Mouse (Mus musculus) neural tube, embryonic 15.5 days (tissue): Measurements from ENCODE around the gene Ccz1. TPM values are rescaled to one million over a fixed set of nuclear protein-coding genes. Genes with fewer than 3 reads are reported as not detected.
"Not testable (repeated sequence)": the region's sequence is repeated elsewhere in the genome, so short reads cannot be mapped to it uniquely, and the experiment has no call there.

ENCODE experiments used
- ATAC-seq: fragments of 200-750 bp; cut with Nextera tagmentation; 2 replicates; pipeline ENCODE4 v1.8.0; 2017; ENCODE audit warnings: mild to moderate bottlenecking, moderate TSS enrichment, moderate library complexity; ENCODE audit not compliant: low FRiP score
- H3K27ac ChIP-seq: fragments of 300-500 bp; sonication (generic); replicated peaks from 2 replicates; pipeline ENCODE4 v1.5.1; 2015; ENCODE audit warnings: mild to moderate bottlenecking, inconsistent platforms
- H3K27me3 ChIP-seq: fragments of 300-500 bp; sonication (generic); replicated peaks from 2 replicates; pipeline ENCODE4 v1.6.1; 2015; ENCODE audit warnings: inconsistent platforms
- H3K36me3 ChIP-seq: fragments of 300-500 bp; sonication (generic); 2 replicates; pipeline ENCODE4 v1.6.1; 2015; ENCODE audit warnings: inconsistent platforms
- H3K4me1 ChIP-seq: fragments of 300-500 bp; sonication (generic); 2 replicates; pipeline ENCODE4 v1.6.1; 2015; ENCODE audit warnings: inconsistent platforms
- H3K4me2 ChIP-seq: fragments of 300-500 bp; sonication (generic); 2 replicates; pipeline ENCODE4 v1.6.1; 2015; ENCODE audit warnings: inconsistent platforms, mild to moderate bottlenecking, moderate library complexity
- H3K4me3 ChIP-seq: fragments of 300-500 bp; sonication (generic); replicated peaks from 2 replicates; pipeline ENCODE4 v1.5.1; 2015; ENCODE audit warnings: mild to moderate bottlenecking, inconsistent platforms
- H3K9ac ChIP-seq: fragments of 300-500 bp; sonication (generic); replicated peaks from 2 replicates; pipeline ENCODE4 v1.6.1; 2015; ENCODE audit warnings: mild to moderate bottlenecking, inconsistent platforms
- H3K9me3 ChIP-seq: fragments of 300-500 bp; sonication (generic); replicated peaks from 2 replicates; pipeline ENCODE4 v1.6.1; 2016; ENCODE audit warnings: inconsistent platforms
- WGBS: fragments of 180-500 bp; shearing (Covaris S2); methylation state at CpG from one replicate; pipeline ENCODE4 v1.1.7; 2015; ENCODE audit warnings: mixed read lengths; 5-methylcytosine and 5-hydroxymethylcytosine counted together
- polyA plus RNA-seq: library from polyadenylated mRNA; unstranded; fragments of >200 nt; fragmentation: Nextera tagmentation; extraction: Ambion mirVana; gene quantifications from 2 replicates; pipeline ENCODE4 v1.2.1, GENCODE M21; 2015

Gene Ccz1
- polyA plus RNA-seq, 1 experiment from 2014 or later: 76.1 TPM

DNA sequence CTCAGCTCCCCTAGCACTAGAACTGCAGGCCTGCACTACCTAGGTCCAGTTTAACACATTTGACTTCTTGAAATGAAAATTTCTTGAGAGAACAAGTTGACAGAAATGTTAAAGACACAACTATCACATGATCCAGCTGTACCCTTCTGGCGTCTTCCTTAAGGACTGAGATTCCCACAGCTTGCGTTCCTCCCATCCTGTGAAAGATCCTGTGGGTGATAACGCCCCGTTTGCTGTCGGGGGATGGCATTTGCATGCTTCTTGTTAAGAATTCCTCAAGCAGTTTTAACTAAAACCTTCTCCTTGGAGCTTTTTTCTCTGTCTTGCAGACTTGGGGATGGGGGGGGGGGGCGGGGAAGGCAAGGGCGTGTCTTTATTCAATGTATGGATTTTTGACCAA lies 19.9 kb upstream of the Ccz1 start:
- Histone ChIP-seq H3K4me2 (no peak overlapping the region), H3K4me3 (no peak overlapping the region), H3K27me3 (no peaks in the 10 kb centered on the region), H3K36me3 (no peaks in the 10 kb centered on the region), H3K4me1 (no peaks in the 10 kb centered on the region), H3K9ac (no peak overlapping the region), H3K27ac (no peak overlapping the region), H3K9me3 (no peaks in the 10 kb centered on the region)
- 79% methylated on average over 7 of the region's 7 CpGs for WGBS
- ATAC-seq: no peak

DNA sequence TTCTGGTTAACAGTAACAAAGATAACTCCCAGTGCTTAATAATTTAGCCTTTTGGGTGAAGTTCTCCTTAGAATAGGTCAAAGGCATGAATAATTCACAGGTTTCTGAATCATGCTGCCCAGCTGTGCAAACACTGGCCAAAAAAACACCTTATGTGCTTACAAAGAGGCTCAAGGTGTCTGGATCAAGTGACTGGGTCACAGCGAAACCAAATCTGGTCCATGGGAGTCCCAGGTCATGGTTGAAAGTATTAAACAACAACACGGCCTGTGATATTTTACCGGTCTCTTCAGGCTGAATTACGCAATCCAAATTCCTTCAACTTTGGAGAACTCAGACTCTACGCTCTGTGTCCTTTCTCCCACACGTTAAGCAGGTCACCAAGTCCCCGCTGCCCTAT lies 17.8 kb upstream of the Ccz1 start:
- Histone ChIP-seq H3K27ac (no peak overlapping the region), H3K36me3 (no peaks in the 10 kb centered on the region), H3K27me3 (no peaks in the 10 kb centered on the region), H3K4me3 (no peak overlapping the region), H3K4me1 (no peaks in the 10 kb centered on the region), H3K4me2 (no peak overlapping the region), H3K9me3 (no peaks in the 10 kb centered on the region), H3K9ac (no peak overlapping the region)
- WGBS: 90% methylated on average over 7 of the region's 7 CpGs
- ATAC-seq: no peak

DNA sequence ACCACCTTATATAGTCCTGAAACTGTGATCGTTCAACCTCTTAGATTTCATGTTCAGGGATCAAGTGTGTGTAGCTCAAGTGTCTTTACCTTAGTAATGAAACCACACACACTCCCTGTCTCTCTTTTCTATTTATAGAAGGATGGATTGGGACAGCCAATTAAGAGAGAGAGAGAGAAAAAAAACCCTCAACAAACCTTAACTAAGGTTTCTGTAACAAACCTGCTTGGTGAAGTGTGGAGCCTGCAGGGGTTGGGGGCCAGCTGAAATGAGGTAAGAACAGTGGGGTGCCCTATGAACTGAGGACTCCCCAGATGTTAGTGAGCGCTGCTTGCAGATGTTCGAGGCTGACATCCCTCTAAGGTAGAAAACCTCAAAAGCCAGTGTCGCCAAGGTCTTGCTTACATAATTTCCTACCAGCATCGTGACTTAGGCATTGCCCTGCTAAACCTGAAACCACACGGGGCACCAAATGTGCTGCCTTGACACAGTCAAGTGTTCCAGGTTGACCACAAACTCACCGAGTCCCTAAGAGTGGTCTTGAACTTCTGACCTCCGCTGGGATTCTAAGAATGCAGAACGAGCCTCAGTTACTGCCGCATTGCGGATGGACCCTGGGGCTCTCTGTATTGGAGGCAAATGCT lies 12.1 kb upstream of the Ccz1 start, which contains the start of gene Ocm:
Gene Ocm (minus strand): TSS at position 51 of the 644 bp plus-strand sequence.
- no peak for ATAC-seq
- no peak within 1 kb of the TSS for H3K9ac ChIP-seq
- 71% methylated on average over 11 of the region's 11 CpGs for WGBS

DNA sequence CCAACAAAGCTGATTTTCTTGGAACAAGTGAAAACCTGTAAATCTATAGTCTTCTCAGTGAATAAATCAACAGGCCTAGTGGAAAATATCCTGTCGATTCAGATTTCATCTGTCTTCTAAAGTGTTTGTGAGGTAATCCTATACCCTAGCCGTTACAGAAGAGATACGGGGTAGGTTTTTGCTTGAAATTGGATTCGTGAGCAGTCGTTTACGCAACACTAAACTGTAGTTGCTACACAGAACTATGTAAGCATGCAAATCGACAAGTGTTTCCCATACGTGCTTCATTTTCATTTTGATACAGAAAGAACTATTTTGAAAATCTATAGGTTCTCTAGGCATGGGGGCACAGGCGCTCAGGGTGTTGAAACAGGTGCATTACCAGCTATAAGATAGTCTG lies 1.2 kb upstream of the Ccz1 start:
- no peak overlapping the region for H3K4me2 ChIP-seq
- H3K4me3 ChIP-seq: no peak overlapping the region
- WGBS: 92% methylated on average over 9 of the region's 9 CpGs

More for the DNA sequence above, 12.1 kb upstream of the Ccz1 start, which contains the start of gene Ocm:
- no peak within 1 kb of the TSS for H3K4me3 ChIP-seq
- H3K4me2 ChIP-seq: no peak within 1 kb of the TSS
- H3K36me3 ChIP-seq: no peaks in the 10 kb centered on the region
- no peak within 1 kb of the TSS for H3K27ac ChIP-seq
- no peaks in the 10 kb centered on the region for H3K27me3 ChIP-seq
- no peaks in the 10 kb centered on the region for H3K4me1 ChIP-seq
- H3K9me3 ChIP-seq: no peaks in the 10 kb centered on the region

DNA sequence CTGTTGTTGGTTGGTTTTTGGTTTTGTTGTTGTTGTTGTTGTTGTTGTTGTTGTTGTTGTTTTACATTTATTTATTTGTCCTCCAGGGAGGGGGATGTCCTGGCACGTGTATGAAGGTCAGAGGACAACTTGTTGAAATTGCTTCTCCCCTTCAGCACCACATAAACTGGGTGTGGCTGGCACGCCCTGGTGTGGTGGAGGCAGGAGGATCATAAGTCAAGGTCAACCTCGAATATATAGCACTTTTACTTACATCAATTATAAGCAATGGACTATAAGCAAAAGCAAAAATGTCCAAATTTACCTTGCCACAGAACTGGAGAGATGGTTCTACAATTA lies 604 bp upstream of the Ccz1 start:
- peak overlapping the region; percentile 94 for H3K4me3 ChIP-seq
- peaks cover 12% of the 10 kb centered on the region for H3K4me1 ChIP-seq
- H3K4me2 ChIP-seq: peak overlapping the region; percentile 59
- H3K9me3 ChIP-seq: no peaks in the 10 kb centered on the region
- ATAC-seq: no peak
- H3K36me3 ChIP-seq: peaks cover 24% of the 10 kb centered on the region
- no peak overlapping the region for H3K9ac ChIP-seq
- H3K27ac ChIP-seq: no peak overlapping the region
- WGBS: 78% methylated on average over 3 of the region's 3 CpGs
- peaks cover 3% of the 10 kb centered on the region; the same call in 1 of the 2 replicates for H3K27me3 ChIP-seq

More for the DNA sequence above, 1.2 kb upstream of the Ccz1 start:
- H3K27ac ChIP-seq: no peak overlapping the region
- no peak for ATAC-seq
- H3K9me3 ChIP-seq: no peaks in the 10 kb centered on the region
- peaks cover 3% of the 10 kb centered on the region; the same call in 1 of the 2 replicates for H3K27me3 ChIP-seq
- H3K9ac ChIP-seq: no peak overlapping the region
- peaks cover 12% of the 10 kb centered on the region for H3K4me1 ChIP-seq
- H3K36me3 ChIP-seq: peaks cover 18% of the 10 kb centered on the region

DNA sequence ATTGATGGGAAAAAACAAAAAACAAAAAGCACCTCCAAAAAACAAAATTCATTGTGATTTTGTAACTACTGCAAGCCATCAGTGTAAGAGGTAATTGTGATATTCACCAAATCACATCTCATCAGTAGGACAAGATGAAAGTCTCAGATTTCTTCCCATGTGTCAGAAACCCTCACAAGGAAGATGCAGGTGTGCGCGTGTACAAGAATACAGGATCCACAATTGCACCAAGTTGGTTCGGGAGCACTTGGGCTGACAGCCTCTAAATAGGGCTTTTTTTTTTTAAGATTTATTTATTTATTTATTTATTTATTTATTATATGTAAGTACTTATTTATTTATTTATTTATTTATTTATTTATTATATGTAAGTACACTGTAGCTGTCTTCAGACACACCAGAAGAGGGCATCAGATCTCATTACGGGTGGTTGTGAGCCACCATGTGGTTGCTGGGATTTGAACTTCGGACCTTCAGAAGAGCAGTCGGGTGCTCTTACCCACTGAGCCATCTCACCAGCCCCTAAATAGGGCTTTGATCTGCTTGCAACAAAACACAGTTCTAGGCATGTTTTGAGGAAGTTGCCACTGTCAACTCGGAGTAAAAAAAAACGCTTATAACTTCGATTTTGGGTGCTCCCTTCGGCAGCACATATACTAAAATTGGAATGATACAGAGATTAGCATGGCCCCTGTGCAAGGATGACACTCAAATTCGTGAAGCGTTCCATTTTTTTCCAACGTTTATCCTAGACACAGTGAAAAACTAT lies 1.1 kb downstream of the Ccz1 start:
- H3K9ac ChIP-seq: not testable (repeated sequence)
- 66% methylated on average over 12 of the region's 13 CpGs for WGBS

DNA sequence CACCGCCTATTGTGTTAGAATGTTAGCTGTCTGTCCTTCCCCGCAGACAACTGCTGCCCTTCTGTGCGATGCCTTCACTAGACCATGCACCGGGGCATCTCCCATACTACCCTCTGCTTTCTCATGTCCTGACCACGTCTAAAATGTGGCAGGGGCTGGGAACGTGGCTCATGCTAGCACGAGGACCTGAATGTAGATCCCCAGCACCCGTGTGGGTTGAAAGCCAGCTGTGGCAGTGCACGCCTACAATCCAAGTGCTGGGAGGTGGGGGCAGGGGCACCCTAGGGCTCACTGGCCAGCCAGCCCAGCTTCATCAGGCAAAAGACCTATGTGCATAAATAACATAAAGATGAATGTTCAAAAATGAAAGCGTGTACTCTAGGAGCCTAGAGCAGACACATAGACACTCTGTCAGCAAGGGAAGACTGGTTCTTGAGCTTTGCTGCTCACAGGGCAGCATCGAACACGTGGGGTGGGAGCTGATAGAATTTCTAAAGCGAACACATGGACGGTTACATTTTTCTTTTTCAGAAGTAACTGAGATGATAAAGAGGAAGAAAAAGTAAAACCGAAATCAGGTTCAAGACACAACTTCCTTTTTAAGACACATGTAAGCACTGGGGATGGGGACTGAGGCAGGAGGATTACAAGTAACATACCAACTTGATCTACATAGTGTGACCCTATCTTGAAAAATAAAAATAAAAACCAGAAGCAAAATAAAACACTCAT lies 12.1 kb downstream of the Ccz1 start:
- Histone ChIP-seq H3K9me3 (no peaks in the 10 kb centered on the region), H3K36me3 (peaks cover 85% of the 10 kb centered on the region), H3K4me3 (no peak overlapping the region), H3K4me2 (no peak overlapping the region), H3K27ac (no peak overlapping the region), H3K27me3 (no peaks in the 10 kb centered on the region), H3K9ac (no peak overlapping the region), H3K4me1 (no peaks in the 10 kb centered on the region)
- ATAC-seq: no peak
- WGBS: 91% methylated on average over 15 of the region's 15 CpGs

More for the DNA sequence above, 1.1 kb downstream of the Ccz1 start:
- not testable (repeated sequence) for H3K27me3 ChIP-seq, H3K9me3 ChIP-seq, H3K27ac ChIP-seq, ATAC-seq
- H3K36me3 ChIP-seq: peaks cover 40% of the 10 kb centered on the region
- H3K4me2 ChIP-seq: peak overlapping the region; percentile 59
- H3K4me3 ChIP-seq: peak overlapping the region; percentile 94
- H3K4me1 ChIP-seq: peaks cover 12% of the 10 kb centered on the region

DNA sequence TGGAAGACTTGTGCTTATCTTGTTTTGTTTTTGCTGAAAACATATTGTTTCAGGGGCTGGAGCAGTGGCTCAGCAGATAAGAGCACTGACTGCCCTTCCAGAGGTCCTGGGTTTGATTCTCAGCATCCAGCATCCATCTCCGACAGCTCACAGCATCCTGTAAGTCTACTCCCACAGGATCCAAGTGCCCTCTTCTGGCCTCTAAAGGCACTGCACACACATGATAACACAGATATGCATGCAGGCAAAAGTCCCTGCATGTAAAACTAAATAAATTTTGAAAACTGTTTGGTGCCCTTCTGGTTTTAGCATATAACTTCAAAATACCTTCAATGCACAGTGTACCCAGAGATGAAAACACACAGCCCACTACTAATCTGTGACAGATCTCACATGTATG lies 15.3 kb downstream of the Ccz1 start:
- no peaks in the 10 kb centered on the region for H3K27me3 ChIP-seq
- no peak overlapping the region for H3K4me3 ChIP-seq
- 93% methylated on average over 1 of the region's 1 CpGs for WGBS
- H3K9ac ChIP-seq: no peak overlapping the region
- H3K4me1 ChIP-seq: no peaks in the 10 kb centered on the region
- H3K4me2 ChIP-seq: no peak overlapping the region
- H3K9me3 ChIP-seq: no peaks in the 10 kb centered on the region
- peaks cover 89% of the 10 kb centered on the region for H3K36me3 ChIP-seq
- H3K27ac ChIP-seq: no peak overlapping the region
- no peak for ATAC-seq

DNA sequence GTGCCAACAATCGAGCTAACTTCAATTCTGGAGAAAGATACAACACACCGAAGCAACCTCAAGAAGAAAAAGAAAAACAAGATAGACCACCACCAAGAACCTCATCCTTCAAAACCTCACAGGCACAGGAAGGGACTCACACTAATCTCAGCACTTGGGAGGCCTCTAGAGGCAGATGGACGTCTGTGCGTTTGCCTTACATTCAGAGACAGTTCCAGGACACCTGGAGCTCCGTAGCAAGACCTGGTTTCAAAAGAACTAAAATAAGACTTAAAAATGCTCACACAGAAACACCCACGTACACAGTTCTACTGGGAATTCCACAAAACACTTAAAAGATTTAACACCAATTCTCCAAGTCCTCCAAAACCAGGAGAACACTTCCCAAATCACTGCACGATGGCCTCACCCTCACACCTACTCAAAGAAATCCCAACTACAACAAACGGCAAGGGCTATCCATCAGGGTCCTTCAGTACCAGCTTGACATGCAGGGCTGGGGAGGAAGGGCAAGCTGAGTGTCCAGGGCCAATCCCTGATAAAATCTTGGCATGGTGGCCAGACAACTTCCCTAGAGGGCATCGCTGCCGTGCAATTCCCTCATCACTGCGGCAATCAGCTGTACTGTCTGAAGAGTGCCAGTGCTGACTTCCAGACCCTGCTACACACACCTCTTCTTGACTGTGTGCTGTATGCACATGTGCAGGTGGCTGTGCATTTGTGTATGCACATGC lies 19.9 kb downstream of the Ccz1 start:
- no peak overlapping the region for H3K4me3 ChIP-seq
- no peaks in the 10 kb centered on the region for H3K9me3 ChIP-seq
- no peak overlapping the region for H3K9ac ChIP-seq
- H3K27ac ChIP-seq: no peak overlapping the region
- no peaks in the 10 kb centered on the region for H3K27me3 ChIP-seq
- H3K4me2 ChIP-seq: no peak overlapping the region
- peaks cover 93% of the 10 kb centered on the region for H3K36me3 ChIP-seq
- 71% methylated on average over 11 of the region's 11 CpGs for WGBS
- no peaks in the 10 kb centered on the region for H3K4me1 ChIP-seq
- ATAC-seq: no peak

DNA sequence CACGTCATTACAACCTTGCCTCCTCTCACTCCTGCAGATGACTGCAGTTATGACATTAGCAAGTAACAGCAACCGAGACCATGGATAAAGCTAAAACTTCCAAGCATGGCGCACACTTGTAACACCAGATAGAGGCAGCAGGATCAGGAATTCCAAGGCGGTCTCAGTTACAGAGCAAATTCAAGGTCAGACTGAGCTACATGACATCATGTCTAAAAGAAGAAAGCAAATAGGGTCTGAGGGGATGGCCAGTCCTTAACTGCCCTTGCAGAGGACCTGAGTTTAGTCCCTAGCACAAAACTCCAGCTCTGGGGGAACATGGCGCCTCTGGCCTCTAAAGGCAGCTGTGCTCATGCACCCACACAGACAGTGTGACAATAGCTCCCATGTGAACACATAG lies 20.8 kb downstream of the Ccz1 start:
- Histone ChIP-seq H3K4me3 (no peak overlapping the region), H3K27ac (no peak overlapping the region), H3K4me2 (no peak overlapping the region), H3K36me3 (peaks cover 93% of the 10 kb centered on the region), H3K4me1 (peaks cover 4% of the 10 kb centered on the region; the same call in 1 of the 2 replicates), H3K27me3 (no peaks in the 10 kb centered on the region), H3K9me3 (no peaks in the 10 kb centered on the region), H3K9ac (no peak overlapping the region)
- 94% methylated on average over 5 of the region's 5 CpGs for WGBS
- no peak for ATAC-seq

DNA sequence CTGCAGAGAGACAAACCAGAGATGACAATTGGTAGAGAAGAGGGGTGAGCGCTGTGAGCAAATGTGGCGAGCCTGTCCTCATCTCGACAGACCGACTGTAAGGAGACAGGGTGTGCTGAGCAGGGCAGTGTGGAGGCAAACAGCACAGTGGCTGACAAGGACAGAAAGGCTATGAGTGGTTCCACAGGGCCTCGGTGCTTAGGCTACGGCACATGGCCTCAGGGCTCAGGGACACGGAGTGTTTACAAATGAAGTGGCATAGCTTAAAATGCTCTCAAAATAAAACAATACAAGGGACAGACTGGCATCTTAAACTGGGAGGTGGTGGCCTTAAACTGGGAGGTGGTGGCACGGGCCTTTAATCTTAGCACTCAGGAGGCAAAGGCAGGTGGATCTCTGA lies 21.4 kb downstream of the Ccz1 start:
- Histone ChIP-seq H3K9ac (no peak overlapping the region), H3K27ac (no peak overlapping the region), H3K27me3 (no peaks in the 10 kb centered on the region), H3K36me3 (peaks cover 93% of the 10 kb centered on the region), H3K4me2 (no peak overlapping the region), H3K9me3 (no peaks in the 10 kb centered on the region), H3K4me1 (peaks cover 4% of the 10 kb centered on the region; the same call in 1 of the 2 replicates), H3K4me3 (no peak overlapping the region)
- 89% methylated on average over 8 of the region's 8 CpGs for WGBS
- ATAC-seq: no peak
